Mouse (Mus musculus): ENCODE data around the gene Orai1.

Gene Orai1

DNA sequence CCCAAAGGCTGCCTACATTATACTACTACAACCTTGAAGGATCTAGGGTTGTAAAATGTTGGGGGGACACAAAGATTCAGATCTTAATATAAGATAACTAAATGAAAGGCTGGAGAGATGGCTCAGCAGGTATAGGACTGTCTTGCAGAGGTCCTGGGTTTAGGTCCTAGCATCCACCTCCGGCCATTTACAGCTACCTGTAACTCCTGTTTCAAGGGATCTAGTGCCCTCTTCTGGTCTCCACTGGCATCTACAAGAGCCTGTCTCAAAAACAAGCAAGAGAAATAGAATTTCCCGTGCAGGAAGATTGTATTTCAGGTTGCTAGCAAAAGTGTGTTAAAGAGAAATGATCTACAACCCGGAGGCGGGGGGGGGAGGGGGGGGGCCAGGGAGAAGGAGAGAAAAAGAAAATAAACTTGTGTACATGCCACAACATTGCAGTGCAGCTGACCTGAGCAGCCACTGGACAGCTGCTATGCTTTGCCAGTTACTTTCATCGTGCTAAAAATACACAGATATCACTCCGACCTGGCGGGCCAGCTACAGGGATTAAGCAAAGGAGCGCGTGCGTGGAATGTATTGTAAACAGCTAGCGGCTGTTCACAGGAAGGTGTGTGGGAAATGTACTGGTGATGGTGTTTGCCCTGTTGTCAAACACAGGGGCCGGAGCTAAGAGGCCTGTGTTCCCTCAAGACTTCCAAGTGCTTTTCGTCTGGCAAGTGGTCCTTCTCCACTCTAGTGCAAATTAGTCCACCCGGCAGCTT is 45.1 kb downstream of the Orai1 start:
- in situ Hi-C loops (cut with MboI; ENCODE audit: unreplicated experiment in 2 of 2): loop anchor here (5.0 kb wide), 3 partner anchors 52 to 248 kb away; no protein-coding TSS in a partner anchor

- in situ Hi-C loops (cut with MboI; ENCODE audit: unreplicated experiment in 2 of 2): loop anchor here (5.0 kb wide), 2 partner anchors 51 to 111 kb away; no protein-coding TSS in a partner anchor
These were observed 46.0 kb downstream of the Orai1 start for GRCm38 (mm10) chr5:123060706-123061401.

GRCm38 (mm10) chr5:123061402-123061749 is 46.5 kb downstream of the Orai1 start:
- in situ Hi-C loops (cut with MboI; ENCODE audit: unreplicated experiment in 2 of 2): loop anchor here (5.0 kb wide), 2 partner anchors 51 to 111 kb away; no protein-coding TSS in a partner anchor

DNA sequence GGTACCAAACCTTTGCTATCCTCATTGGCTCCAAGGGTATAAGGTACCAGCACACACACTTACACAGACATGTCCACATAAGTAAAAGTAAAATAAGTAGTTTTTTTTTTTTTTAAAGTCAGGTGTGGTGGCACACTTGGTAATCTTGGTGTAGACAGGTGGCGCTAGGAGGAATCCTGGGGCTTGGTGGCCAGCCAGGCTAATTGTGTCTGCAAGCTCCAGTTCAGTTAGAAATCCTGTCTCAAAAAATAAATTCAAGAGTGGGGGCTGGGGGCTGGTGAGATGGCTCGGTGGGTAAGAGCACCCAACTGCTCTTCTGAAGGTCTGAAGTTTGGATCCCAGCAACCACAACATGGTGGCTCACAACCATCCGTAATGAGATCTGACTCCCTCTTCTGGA is 48.3 kb downstream of the Orai1 start:
- in situ Hi-C loops (cut with MboI; ENCODE audit: unreplicated experiment in 2 of 2): loop anchor here (5.0 kb wide), 2 partner anchors 49 to 109 kb away; no protein-coding TSS in a partner anchor

- in situ Hi-C loops (cut with MboI; ENCODE audit: unreplicated experiment in 2 of 2): loop anchor here (5.0 kb wide), 2 partner anchors 48 to 108 kb away; no protein-coding TSS in a partner anchor
These were observed 49.3 kb downstream of the Orai1 start for GRCm38 (mm10) chr5:123064207-123064606.

DNA sequence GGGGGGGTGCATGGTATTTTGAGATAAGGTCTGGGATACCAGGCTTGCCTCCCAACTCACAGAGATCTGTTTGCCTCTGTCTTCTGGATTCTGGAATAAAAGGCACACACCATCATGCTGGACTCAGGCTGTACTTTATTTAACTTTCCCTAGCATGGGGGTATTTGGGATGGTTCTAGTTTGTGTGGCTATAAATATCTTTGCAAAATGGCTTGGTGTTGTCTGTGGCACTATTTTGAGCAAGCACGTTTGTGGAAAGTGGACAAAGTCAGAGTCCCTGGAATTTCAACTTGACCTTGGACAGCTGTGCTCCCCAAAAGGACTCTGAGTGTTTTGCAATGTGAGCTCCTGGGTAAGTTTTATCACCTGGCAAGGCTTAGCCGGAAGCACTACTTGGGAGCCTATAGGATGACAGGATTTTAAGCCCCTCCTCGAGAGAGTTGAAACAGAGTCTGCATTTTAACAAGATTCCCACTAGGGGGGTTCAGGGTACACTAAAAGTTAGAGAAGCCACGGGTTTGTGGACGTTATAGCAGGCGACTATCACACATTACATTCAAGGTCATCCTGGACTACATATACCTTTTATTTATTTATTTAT is 52.6 kb downstream of the Orai1 start:
- in situ Hi-C loops (cut with MboI; ENCODE audit: unreplicated experiment in 2 of 2): no loop called here

DNA sequence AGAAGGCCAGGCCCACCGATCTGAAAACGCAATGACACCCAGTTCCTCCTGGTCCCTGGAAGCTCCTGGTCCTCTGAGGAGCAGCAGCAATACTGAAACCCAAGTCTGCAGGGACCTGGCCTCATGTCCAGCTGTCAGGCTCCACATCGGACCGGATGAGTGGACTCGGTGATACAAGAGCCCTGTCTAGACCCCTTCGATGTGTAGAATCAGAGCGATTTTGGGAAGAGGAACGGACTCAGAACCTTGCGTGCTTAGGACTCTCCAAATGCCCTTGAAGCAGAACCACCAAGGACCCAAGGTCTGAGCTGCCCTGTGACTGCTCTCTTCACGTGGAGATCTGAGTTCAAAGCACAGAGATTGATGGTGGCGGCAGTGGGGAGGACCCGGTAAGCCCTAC is 53.2 kb downstream of the Orai1 start, which contains the start of gene Tmem120b:
TSS of gene Tmem120b (plus strand) at position 301 of the 400 bp plus-strand sequence.
- in situ Hi-C loops (cut with MboI; ENCODE audit: unreplicated experiment in 2 of 2): no loop called here

- in situ Hi-C loops (cut with MboI; ENCODE audit: unreplicated experiment in 2 of 2): no loop called here
These were observed 53.8 kb downstream of the Orai1 start for GRCm38 (mm10) chr5:123068714-123069113.

DNA sequence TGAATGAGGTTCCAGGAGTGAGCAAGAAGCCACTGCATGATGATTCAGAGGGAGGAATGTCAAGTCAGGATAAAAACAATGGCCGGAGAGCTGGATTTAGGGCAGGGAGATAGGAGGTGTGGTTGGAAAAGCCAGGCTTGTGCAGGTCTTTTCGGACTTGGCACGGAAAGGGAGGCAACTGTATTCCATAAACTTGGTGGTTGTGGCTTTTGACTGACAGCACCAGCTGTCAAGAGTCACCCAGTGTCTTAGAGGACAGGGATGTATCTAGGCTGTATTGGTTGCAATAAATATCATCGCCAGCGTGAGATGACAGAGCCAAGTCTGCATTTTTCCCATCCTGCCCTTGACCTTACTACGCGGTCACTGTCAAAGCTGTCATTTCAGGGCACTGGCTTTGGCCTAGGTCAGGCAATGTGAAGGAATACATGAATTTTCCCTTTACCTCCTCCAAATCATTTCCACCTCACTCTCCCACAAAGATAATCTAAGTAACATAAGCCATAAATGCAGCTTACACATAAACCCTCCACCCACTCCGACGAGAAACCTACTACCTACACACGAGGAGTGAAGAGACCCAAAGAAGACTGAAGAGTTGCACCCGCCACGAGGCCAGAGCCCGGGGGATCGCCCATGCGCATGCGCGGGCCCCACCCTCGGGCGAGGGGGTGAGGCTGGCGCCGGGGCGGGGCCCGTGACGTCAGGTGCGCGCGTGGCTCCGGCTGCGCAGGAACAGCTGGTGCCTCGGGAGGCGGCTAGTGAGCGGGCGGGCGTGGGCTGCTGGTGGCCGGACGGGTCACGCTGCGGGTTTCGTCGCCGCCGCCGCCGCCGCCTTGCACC is 60.9 kb downstream of the Orai1 start:
- in situ Hi-C loops (cut with MboI; ENCODE audit: unreplicated experiment in 2 of 2): loop anchor here (5.0 to 25.0 kb wide), 2 partner anchors 37 to 512 kb away; no protein-coding TSS in a partner anchor

- in situ Hi-C loops (cut with MboI; ENCODE audit: unreplicated experiment in 2 of 2): loop anchor here (5.0 to 25.0 kb wide), 2 partner anchors 36 to 511 kb away; no protein-coding TSS in a partner anchor
These were observed 61.8 kb downstream of the Orai1 start for GRCm38 (mm10) chr5:123076419-123077281.

GRCm38 (mm10) chr5:123079568-123079967 is 64.7 kb downstream of the Orai1 start:
- in situ Hi-C loops (cut with MboI; ENCODE audit: unreplicated experiment in 2 of 2): loop anchor here (5.0 to 25.0 kb wide), 2 partner anchors 33 to 508 kb away; no protein-coding TSS in a partner anchor

DNA sequence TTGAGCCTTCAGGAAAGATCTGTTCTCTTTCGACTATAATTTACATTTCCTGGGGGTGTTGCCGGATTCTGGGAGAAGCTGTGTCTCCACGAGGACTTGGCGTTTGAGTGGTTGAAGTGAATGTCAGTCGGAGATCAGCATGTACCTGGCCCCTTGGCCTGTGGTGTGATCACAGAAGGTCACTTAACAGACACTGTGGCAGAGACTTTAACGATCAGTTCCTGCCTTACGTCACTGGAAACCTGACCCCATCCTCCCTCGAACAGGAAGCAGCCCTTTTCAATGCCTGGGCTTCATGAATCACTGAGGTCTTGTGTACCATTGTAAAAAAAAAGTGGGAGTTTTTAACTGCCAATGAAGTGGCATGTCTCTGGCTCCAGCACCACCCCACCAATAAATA is 65.2 kb downstream of the Orai1 start:
- in situ Hi-C loops (cut with MboI; ENCODE audit: unreplicated experiment in 2 of 2): loop anchor here in 1 of 2 experiments (25.0 kb wide), 1 partner anchor 507 kb away; no protein-coding TSS in a partner anchor
